Mouse (Mus musculus) adrenal gland, adult (tissue): ENCODE data around the gene Gm20388.

Experiments
- DNase-seq, 2 experiments: peaks; one replicate each; pipeline ENCODE4 v3.0.0; 2022 to 2023; ENCODE audit warnings: low spot score in 1 of 2; ENCODE audit not compliant: inconsistent age in 2 of 2

The Gm20388 gene

DNA sequence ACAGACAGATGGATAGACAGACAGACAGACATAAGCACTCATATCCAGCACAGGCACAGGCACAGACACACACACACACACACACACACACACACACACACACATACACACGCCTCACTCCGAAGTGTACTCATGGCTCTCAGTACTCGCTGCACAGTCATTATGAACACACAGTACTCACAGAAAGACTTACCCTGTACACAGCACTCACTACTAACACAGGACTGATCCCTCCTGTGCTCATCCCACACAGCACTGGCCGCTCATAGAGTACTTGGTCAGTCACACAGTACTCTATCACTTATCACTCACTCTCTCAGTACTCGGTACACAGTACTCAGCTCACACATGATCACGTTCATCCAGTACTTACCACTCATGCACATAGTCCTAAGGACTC is 462.0 kb downstream of the Gm20388 start:
- no peak for DNase-seq

DNA sequence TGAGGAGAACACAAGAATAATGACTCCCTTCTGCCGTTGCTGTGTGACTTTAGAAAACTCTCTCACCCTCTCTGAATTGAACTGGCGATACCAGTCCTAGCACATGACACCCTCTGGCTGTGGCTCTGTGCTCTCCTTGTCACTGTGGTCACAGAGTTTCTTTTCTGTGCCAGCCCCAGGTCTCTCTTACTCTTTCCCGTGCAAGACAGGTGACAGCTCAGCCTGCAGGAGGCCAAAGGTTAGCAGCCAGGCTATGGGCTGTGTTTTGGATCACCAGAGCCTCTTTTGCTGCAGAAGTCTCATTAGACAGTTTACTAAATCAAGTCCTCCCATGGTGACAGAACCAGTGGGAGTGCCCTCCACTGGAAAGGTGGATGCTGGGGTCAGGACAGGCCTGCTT is 463.0 kb downstream of the Gm20388 start:
- no peak for DNase-seq

DNA sequence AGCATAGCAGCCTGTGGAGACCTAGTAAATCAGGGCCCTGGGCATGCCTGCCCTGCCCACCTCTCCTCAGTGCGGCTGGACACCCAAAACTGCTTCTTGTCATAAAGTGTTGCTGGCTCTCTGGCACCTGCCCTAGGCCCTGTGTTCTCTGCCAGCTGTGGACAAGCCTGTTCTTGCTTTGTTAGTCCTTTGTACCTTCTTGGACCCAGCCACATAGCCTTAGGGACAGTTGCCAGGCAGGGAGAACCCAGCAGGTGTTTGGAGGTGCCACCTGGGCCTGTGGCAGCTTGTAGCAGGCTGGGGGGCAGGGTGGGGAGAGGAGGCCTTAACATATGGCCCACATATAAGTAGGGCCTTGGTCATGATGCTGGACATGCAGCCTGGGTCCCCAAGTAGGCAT is 463.4 kb downstream of the Gm20388 start:
- peak in 1 of 2 experiments; percentile 49 for DNase-seq

GRCm38 (mm10) chr8:120374514-120374913 is 463.9 kb downstream of the Gm20388 start:
- peak in 1 of 2 experiments; percentile 77 for DNase-seq

DNA sequence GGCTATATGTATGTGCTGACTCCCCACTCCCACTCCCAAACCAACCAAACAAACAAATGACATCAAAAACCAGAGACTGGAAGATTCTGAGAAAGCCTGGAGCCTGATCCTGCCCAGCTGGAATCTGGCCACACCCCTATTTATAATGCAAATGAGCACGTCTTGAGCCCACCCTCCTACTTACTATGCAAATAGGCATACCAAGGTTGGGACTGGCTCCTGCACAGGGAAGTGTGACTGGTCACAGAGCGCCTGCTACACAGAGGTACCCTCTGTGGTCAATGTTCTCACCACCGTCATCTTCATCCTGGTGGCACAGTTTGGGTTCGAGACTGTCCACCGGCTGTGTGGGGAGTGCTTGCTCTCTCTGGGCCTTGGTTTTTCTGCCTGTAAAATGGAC is 464.5 kb downstream of the Gm20388 start:
- peak in 1 of 2 experiments; percentile 50 for DNase-seq

GRCm38 (mm10) chr8:120376215-120376614 is 465.6 kb downstream of the Gm20388 start:
- no peak for DNase-seq

- DNase-seq: peak in 1 of 2 experiments; percentile 64
These were observed 466.5 kb downstream of the Gm20388 start for GRCm38 (mm10) chr8:120376847-120377802.

DNA sequence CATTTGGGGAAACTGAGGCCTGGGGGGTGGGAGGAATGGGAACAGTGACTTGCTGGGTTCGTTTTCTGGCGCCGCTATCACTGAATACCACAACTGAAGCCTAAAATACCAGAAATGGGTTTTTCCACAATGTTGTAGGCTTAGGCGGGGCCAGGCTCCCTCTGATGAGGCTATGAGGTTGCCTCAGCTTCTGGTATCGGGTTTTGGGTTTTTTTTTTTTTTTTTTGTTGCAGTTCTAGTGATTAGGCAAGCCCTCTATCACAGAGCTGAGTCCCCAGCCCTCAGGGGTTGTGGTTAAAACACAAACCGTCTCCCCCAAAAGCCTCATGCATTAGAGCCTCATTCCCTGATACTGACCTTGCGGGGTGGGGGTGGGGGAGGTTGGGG is 467.2 kb downstream of the Gm20388 start:
- no peak for DNase-seq

DNA sequence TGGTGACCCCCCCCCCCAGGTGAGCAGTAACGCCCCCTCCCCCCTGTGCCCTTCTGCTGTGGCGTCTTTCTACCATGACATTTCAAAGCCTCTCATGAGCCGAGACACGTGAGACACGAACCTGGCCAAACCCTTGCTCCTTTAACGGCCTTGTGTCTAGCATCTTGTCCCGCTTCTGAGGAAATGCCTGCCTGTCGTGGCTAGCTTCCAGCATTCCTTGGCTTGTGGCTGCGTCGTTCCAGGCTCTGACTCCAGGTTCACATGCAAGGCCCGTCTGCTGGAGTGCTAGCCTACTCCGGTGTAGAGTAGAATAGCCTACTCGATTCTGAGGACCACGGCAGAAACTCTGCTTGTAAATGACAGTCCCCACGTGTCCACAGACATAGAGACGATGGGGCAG is 467.7 kb downstream of the Gm20388 start:
- peak; percentile 80 to 89 for DNase-seq

DNA sequence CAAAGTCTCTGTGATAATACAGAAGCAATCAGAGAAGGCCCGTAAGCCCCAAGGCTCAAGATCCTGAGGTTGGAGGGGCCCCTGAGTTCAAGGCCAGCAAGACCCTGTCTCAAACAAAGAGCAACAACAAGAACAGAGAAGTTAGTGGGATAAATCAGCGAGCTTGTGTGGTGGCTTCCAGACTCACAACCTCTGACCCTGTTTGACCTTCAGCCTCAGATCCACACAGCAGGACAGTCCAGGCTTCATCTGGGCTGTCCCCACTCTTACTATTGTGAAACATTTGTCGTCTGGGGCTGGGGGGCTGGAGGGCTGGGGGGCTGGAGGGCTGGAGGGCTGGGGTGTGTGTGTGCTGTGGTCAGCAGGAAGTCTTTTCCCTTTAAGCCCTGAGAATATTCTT is 468.4 kb downstream of the Gm20388 start:
- DNase-seq: no peak

- peak in 1 of 2 experiments; percentile 50 for DNase-seq
These were observed 471.2 kb downstream of the Gm20388 start for GRCm38 (mm10) chr8:120381865-120382264.

DNA sequence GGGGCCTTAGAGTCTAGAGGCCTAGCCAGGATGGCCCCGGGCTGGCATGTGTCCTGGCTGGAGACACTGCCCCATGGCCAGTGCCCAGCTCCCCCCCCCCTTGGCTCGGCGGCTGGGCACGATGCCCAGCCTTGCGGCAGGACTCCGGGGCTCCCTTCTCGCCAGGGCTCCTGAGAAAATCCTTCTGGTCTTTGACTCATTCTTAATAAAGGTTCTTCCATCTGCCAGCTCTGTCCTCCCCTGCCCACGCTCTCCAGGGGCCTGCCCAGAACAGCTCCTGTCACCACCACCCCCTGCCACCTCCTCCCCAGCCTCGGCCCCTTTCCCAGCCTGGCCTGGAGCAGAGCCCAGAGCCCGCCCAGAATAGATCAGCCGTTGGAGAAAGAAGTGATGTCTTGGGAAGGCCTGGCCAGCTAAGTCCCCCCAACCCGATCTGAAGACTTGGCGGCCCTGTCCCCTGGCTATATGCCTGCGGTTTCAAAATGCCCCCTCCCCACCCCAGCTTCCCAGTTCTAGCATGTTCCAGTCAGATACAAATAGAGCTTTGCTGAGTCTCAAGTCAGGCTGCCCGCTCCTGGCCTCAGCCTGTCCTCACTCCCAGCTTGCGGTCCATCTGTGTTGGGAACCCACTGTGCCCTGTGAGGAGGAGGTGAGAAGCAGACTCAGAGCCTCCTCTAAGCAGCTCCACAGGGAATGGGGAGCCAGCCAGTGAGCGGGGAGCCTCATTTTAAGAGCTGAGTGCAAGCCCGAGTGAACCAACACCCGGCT is 472.0 kb downstream of the Gm20388 start:
- peak; percentile 85 to 95 for DNase-seq

DNA sequence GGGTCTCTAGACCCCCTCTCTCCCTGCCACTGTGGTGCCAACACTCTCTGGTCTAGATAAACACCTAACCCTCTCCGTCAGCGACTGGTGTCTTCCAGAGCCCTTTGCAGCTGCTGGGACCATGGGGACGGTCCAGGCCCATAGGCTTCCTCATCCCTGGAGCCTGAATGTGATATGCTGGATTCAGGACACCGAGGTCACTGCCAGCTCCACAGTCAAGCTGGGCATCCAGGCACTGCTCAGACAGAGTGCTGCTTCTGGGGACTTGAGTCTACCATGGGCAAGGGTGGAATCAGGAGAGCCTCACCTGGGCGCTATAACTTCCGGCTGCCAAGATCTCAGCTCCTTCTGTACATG is 472.5 kb downstream of the Gm20388 start:
- DNase-seq: no peak

DNA sequence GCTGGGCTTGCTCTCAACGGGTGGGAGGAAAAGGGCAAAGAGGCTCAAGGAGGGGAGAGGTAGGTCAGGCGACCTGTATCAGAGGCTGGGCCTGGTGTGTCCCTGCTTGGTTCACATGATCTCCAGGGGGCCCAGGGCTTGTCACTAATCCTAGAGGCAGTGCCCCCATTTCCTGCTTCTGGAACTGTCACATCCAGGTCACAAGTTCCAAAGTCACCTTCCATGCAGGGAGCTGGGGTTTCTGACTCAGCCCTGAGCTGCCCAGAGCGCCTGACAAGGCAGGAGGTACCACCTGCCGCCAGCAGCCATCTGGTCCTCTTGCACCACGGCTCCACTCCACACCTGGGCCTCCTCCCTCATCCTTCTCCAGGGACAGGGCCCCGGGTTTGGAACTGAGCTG is 473.1 kb downstream of the Gm20388 start:
- no peak for DNase-seq

- DNase-seq: no peak
These were observed 474.1 kb downstream of the Gm20388 start for GRCm38 (mm10) chr8:120384745-120385144.

- no peak for DNase-seq
These were observed 477.6 kb downstream of the Gm20388 start for GRCm38 (mm10) chr8:120388246-120388645.

GRCm38 (mm10) chr8:120390598-120390997 is 480.0 kb downstream of the Gm20388 start:
- DNase-seq: no peak

DNA sequence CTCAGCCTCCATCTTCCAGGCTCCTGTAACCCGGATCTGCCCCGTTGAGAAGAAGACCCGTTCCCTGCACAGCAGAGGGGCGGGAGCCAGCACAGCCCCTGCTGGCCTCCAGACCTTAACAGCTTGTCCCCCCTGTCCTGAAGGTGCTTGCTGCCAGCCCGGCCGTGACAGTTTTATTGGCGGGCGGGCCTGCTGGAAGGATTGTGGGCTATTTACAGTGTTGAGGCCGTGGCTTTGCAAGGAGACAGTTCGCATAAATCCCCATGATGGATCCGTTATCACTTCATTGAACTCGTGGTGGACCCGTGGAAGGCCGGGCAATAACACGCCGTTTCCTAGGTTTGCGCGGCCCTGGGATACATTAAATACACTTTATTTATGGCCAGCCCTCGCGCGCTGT is 481.2 kb downstream of the Gm20388 start:
- DNase-seq: no peak

- no peak for DNase-seq
These were observed 482.4 kb downstream of the Gm20388 start for GRCm38 (mm10) chr8:120393085-120393484.

DNA sequence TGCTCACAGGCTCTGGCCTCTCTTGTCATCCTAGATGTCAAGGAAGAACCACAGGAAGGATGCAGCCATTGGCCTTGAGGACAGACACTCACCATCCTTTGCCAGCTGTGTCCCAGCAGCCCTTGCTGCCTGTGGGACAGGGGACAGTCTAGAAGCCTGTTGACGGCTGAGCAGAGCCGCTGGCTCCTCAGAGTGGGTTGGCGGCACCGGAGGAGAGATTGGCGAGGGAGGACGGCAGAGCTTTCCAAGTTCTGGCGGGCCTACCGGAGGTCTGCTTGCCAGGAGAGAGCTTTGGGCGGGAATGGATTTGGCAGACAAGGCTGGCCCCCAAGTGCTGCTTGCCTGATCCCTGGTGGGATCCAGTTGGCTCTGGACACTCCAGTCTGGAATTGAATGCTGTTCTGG is 483.2 kb downstream of the Gm20388 start:
- DNase-seq: peak; percentile 49 to 70

DNA sequence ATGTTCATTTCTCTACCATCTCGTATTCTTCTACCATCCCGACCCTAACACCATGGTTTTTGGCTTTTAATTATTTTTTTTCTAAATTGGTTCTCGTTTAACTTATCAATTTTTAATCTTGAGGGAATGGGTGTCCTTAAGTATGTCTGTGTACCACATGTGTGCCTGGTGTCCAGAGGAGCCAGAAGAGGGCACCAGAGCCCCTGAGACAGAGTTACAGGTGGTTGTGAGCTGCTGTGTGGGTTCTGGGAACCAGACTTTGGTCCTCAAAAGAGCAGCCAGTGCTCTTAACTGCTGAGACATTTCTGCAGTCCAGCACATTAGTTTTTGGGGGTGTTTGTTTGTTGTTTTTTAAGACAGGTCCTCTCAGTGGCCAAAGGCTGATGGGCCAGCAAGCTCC is 485.3 kb downstream of the Gm20388 start:
- DNase-seq: no peak

GRCm38 (mm10) chr8:120396756-120397155 is 486.1 kb downstream of the Gm20388 start:
- DNase-seq: no peak
